Comparison of ENCODE assay signal across 8 mouse cellular contexts in the genomic region with DNA sequence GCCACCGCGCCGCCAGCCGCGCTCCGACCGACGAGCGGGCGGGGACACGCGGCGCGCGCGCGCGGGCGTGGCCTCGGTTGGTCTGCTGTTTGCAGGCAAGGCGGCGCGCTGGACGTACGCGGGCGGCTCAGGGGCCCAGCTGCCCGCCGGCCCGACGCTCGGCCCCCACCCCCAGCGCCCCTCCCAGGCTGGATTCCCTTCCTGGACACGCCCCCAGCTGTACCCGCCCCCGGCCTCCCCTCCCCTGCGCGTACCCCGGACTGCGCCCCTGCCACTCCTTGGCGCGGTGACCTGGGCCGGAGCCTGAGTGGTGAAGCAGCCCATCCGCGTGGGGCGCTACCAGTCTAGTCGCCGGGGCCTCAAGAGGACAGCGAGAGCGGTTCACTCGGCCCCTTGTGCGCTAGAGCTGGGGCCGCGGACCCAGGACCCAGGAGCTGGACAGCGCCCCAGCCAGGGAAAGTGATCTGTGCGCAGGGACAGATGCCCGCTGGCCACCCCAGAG. TPM values are rescaled to one million over a fixed set of nuclear protein-coding genes. Genes with fewer than 3 reads are reported as not detected.
DNase-seq lines count a peak whose midpoint lies in the region; ATAC-seq and TF ChIP-seq lines count a peak whose summit lies in the region.

Gene Ctbp1, minus strand, starts transcription at position 42 of the 502 bp plus-strand sequence.

- peaks cover 5% of the 10 kb centered on the region; the same call in 1 of the 2 replicates for H3K4me1 ChIP-seq in bone marrow, adult 2 months (ENCODE audit: control insufficient read depth, insufficient read depth, low read length)
- peaks cover 37% of the 10 kb centered on the region for H3K4me1 ChIP-seq in embryonic facial prominence, embryonic 15.5 days
- peaks cover 20% of the 10 kb centered on the region for H3K4me1 ChIP-seq in kidney, embryonic 14.5 days (ENCODE audit: control insufficient read depth, insufficient read depth, low read length)
- peaks cover 36% of the 10 kb centered on the region for H3K4me1 ChIP-seq in limb, embryonic 15.5 days

- peak within 1 kb of the TSS; percentile 98 for H3K27ac ChIP-seq in bone marrow, adult 2 months (ENCODE audit: control insufficient read depth, insufficient read depth, low read depth, low read length, poor library complexity)
- H3K27ac ChIP-seq in embryonic facial prominence, embryonic 15.5 days (replicated peaks): peak within 1 kb of the TSS; percentile 98
- peak within 1 kb of the TSS; percentile 91 for H3K27ac ChIP-seq in kidney, embryonic 14.5 days (ENCODE audit: low read depth, low read length)
- H3K27ac ChIP-seq in limb, embryonic 15.5 days: peak within 1 kb of the TSS; percentile 98

- H3K4me2 ChIP-seq in embryonic facial prominence, embryonic 15.5 days (replicated peaks): peak within 1 kb of the TSS; percentile 78
- peak within 1 kb of the TSS; percentile 82 for H3K4me2 ChIP-seq in kidney, embryonic 14.5 days (replicated peaks; ENCODE audit: low read depth, low read length)
- peak within 1 kb of the TSS; percentile 79 for H3K4me2 ChIP-seq in limb, embryonic 15.5 days

- ATAC-seq in embryonic facial prominence, embryonic 15.5 days (ENCODE audit: insufficient number of reproducible peaks, low FRiP score, low TSS enrichment, low read depth): peak; percentile 93
- peak; percentile 92 for ATAC-seq in kidney, embryonic 14.5 days (ENCODE audit: low FRiP score, low TSS enrichment)
- ATAC-seq in limb, embryonic 15.5 days (ENCODE audit: insufficient number of reproducible peaks, low FRiP score, low TSS enrichment, low read depth): peak; percentile 90

- no peaks in the 10 kb centered on the region for H3K27me3 ChIP-seq in embryonic facial prominence, embryonic 15.5 days
- H3K27me3 ChIP-seq in kidney, embryonic 14.5 days (ENCODE audit: control insufficient read depth, insufficient read depth, low read length): no peaks in the 10 kb centered on the region
- H3K27me3 ChIP-seq in limb, embryonic 15.5 days: no peaks in the 10 kb centered on the region

- peak; percentile 44; the same call in 1 of the 2 replicates for TF ChIP-seq CTCF in bone marrow, adult 2 months (IDR thresholded peaks at IDR 0.05; ENCODE audit: control insufficient read depth, insufficient read depth, low read length)

- H3K4me3 ChIP-seq in bone marrow, adult 2 months (replicated peaks; ENCODE audit: control insufficient read depth, low read depth, low read length): peak within 1 kb of the TSS; percentile 85
- H3K4me3 ChIP-seq in embryonic facial prominence, embryonic 15.5 days (replicated peaks): peak within 1 kb of the TSS; percentile 91
- peak within 1 kb of the TSS; percentile 84 for H3K4me3 ChIP-seq in kidney, embryonic 14.5 days (ENCODE audit: low read length)
- H3K4me3 ChIP-seq in limb, embryonic 15.5 days: peak within 1 kb of the TSS; percentile 89

- H3K36me3 ChIP-seq in embryonic facial prominence, embryonic 15.5 days: peaks cover 7% of the 10 kb centered on the region; the same call in 1 of the 2 replicates
- peaks cover 9% of the 10 kb centered on the region; the same call in 1 of the 2 replicates for H3K36me3 ChIP-seq in kidney, embryonic 14.5 days (ENCODE audit: control insufficient read depth, insufficient read depth, low read length)
- 0 out of 2 replicates have a peak, but pooled peaks cover 6% of the 10 kb centered on the region for H3K36me3 ChIP-seq in limb, embryonic 15.5 days

- H3K9ac ChIP-seq in embryonic facial prominence, embryonic 15.5 days: peak within 1 kb of the TSS; percentile 90
- H3K9ac ChIP-seq in kidney, embryonic 14.5 days (ENCODE audit: low read depth, low read length): peak within 1 kb of the TSS; percentile 94
- H3K9ac ChIP-seq in limb, embryonic 15.5 days: peak within 1 kb of the TSS; percentile 92

- WGBS in bone marrow, adult 2 months: under 1% methylated on average over 49 of the region's 57 CpGs
- under 1% methylated on average over 55 of the region's 57 CpGs for WGBS in embryonic facial prominence, embryonic 15.5 days
- WGBS in kidney, embryonic 14.5 days: under 1% methylated on average over 40 of the region's 57 CpGs
- WGBS in limb, embryonic 15.5 days: under 1% methylated on average over 54 of the region's 57 CpGs

- H3K9me3 ChIP-seq in embryonic facial prominence, embryonic 15.5 days (replicated peaks): no peaks in the 10 kb centered on the region
- H3K9me3 ChIP-seq in kidney, embryonic 14.5 days (ENCODE audit: control insufficient read depth, low read length): no peaks in the 10 kb centered on the region
- no peaks in the 10 kb centered on the region for H3K9me3 ChIP-seq in limb, embryonic 15.5 days

- TF ChIP-seq POLR2A in bone marrow, adult 2 months (IDR thresholded peaks at IDR 0.05; ENCODE audit: borderline replicate concordance, control insufficient read depth, low read depth, low read length): peak; percentile 51; the same call in 1 of the 2 replicates

- DNase-seq in 416B (ENCODE audit: low read depth): peak; percentile 93
- DNase-seq in heart, adult 9 months (ENCODE audit: low spot score in 2 of 2): peak; percentile 92 to 93
- peak; percentile 68 to 81 for DNase-seq in monocyte, adult 2 months (ENCODE audit: low read depth in 1 of 2, low spot score in 2 of 2)
- DNase-seq in spleen, postnatal 36 days (ENCODE audit: low spot score in 2 of 2): peak; percentile 91 to 92

RNA-seq across cellular contexts. Expression of gene Ctbp1, which starts in this region (rescaled TPM):
- polyA plus RNA-seq in bone marrow, adult 2 months (2011; ENCODE audit: insufficient read depth, insufficient read length, low replicate concordance, missing spikeins): 98.6 and 105 TPM in 2 replicates
- polyA plus RNA-seq in embryonic facial prominence, embryonic 15.5 days (2015; fragmentation: Nextera tagmentation; extraction: Ambion mirVana): 312 and 319 TPM in 2 replicates
- polyA plus RNA-seq in kidney, embryonic 14.5 days (2014; fragmentation: Nextera tagmentation; extraction: Ambion mirVana): 241 and 398 TPM in 2 replicates
- polyA plus RNA-seq in limb, embryonic 15.5 days (2015; fragmentation: Nextera tagmentation; extraction: Ambion mirVana): 295 and 316 TPM in 2 replicates

Comparison
In these comparisons a context has a peak if more than half of its experiments do, and no peak if none do; other contexts are left out.
1. Peak in every context shown above with its lines: DNase-seq, ATAC-seq, H3K4me3 ChIP-seq and H3K27ac ChIP-seq.